Mouse (Mus musculus) myocyte (in vitro differentiated cells): ENCODE data around the gene Rgs6.

Experiments
- CEBPB ChIP-seq: IDR thresholded peaks from 2 replicates; pipeline ENCODE4 v1.6.1; 2011; ENCODE audit warnings: mild to moderate bottlenecking, moderate library complexity; ENCODE audit not compliant: poor library complexity, insufficient read depth, severe bottlenecking
- MAX ChIP-seq: IDR thresholded peaks from one replicate; pipeline ENCODE4 v1.6.1; 2011; ENCODE audit warnings: low read depth, mild to moderate bottlenecking, control low read depth
- MYOD1 ChIP-seq, 3 experiments: IDR thresholded peaks; one replicate each; pipeline ENCODE4 v1.6.1; 2011; ENCODE audit warnings: control low read depth in 2 of 3, low read depth in 2 of 3, mild to moderate bottlenecking in 2 of 3, moderate library complexity in 1 of 3; ENCODE audit not compliant: insufficient read length in 2 of 3, control insufficient read depth in 1 of 3
- POLR2A ChIP-seq: IDR thresholded peaks from one replicate; pipeline ENCODE4 v1.6.1; 2011; ENCODE audit warnings: low read depth, mild to moderate bottlenecking, control low read depth, moderate library complexity; ENCODE audit not compliant: insufficient read length
- TCF12 ChIP-seq: IDR thresholded peaks from one replicate; pipeline ENCODE4 v1.6.1; 2011; ENCODE audit warnings: mild to moderate bottlenecking, control low read depth; ENCODE audit not compliant: poor library complexity, insufficient read depth, severe bottlenecking

DNA sequence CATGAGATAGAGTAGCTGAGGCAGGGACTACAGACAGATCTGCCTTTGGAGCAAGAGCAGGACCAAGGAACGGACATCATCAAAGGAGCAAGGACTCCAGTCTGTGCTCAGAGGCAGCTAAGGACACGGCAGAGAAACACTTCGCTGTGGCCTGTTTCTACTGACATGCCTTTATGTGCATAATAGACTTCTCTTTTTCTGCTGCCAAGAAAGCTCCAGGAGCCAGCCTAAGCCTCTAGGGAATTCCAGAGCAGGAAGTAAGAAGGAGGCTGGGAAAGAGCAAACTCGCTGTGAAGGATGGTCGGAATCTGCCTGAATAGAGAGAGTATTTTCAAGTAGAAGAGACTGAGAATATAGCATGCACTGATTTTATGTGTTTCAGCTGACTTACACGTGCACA is 253.5 kb downstream of the Rgs6 start:
- no peak for TF ChIP-seq POLR2A
- TF ChIP-seq CEBPB, result no peak
- no peak for TF ChIP-seq MAX
- no peak for TF ChIP-seq TCF12
- TF ChIP-seq MYOD1 (IDR thresholded peaks at IDR 0.05; ENCODE audit: control insufficient read depth in 1 of 3, insufficient read length in 2 of 3, low read depth in 2 of 3), result no peak
